Mouse (Mus musculus): ENCODE measurements around the gene BC107364. TPM values are rescaled to one million over a fixed set of nuclear protein-coding genes. Genes with fewer than 3 reads are reported as not detected.
"Not testable (repeated sequence)": the region's sequence is repeated elsewhere in the genome, so short reads cannot be mapped to it uniquely, and the experiment has no call there.

The BC107364 gene
- polyA plus RNA-seq, 1 experiment from 2014 or later: not detected

GRCm38 (mm10) chr3:96479249-96479648, 27.1 kb upstream of the BC107364 start:
- no peak overlapping the region for H3K9ac ChIP-seq (replicated peaks; ENCODE audit: low read depth, low read length)
- no peaks in the 10 kb centered on the region for H3K9me3 ChIP-seq (ENCODE audit: control insufficient read depth, low read length)
- ATAC-seq: no peak
- H3K4me3 ChIP-seq (replicated peaks; ENCODE audit: low read length): no peak overlapping the region
- peaks cover 24% of the 10 kb centered on the region for H3K27me3 ChIP-seq (replicated peaks; ENCODE audit: control insufficient read depth, insufficient read depth, low read length)
- no peaks in the 10 kb centered on the region for H3K36me3 ChIP-seq (ENCODE audit: control insufficient read depth, insufficient read depth)
- WGBS: 32% methylated on average over 3 of the region's 3 CpGs
- H3K4me1 ChIP-seq (replicated peaks; ENCODE audit: control insufficient read depth, insufficient read depth, low read length): peaks cover 7% of the 10 kb centered on the region
- no peak overlapping the region for H3K4me2 ChIP-seq (ENCODE audit: low read length)
- H3K27ac ChIP-seq (ENCODE audit: low read length): no peak overlapping the region

GRCm38 (mm10) chr3:96477558-96477957, 25.5 kb upstream of the BC107364 start:
- no peak overlapping the region for H3K4me2 ChIP-seq (ENCODE audit: low read length)
- no peaks in the 10 kb centered on the region for H3K36me3 ChIP-seq (ENCODE audit: control insufficient read depth, insufficient read depth)
- H3K9me3 ChIP-seq (ENCODE audit: control insufficient read depth, low read length): no peaks in the 10 kb centered on the region
- H3K4me1 ChIP-seq (replicated peaks; ENCODE audit: control insufficient read depth, insufficient read depth, low read length): peaks cover 7% of the 10 kb centered on the region
- ATAC-seq: no peak
- H3K4me3 ChIP-seq (replicated peaks; ENCODE audit: low read length): no peak overlapping the region
- H3K9ac ChIP-seq (replicated peaks; ENCODE audit: low read depth, low read length): no peak overlapping the region
- WGBS: 66% methylated on average over 6 of the region's 6 CpGs
- H3K27me3 ChIP-seq (replicated peaks; ENCODE audit: control insufficient read depth, insufficient read depth, low read length): peaks cover 38% of the 10 kb centered on the region
- no peak overlapping the region for H3K27ac ChIP-seq (ENCODE audit: low read length)

GRCm38 (mm10) chr3:96477084-96477483, 25.0 kb upstream of the BC107364 start:
- H3K27ac ChIP-seq (ENCODE audit: low read length): no peak overlapping the region
- H3K27me3 ChIP-seq (replicated peaks; ENCODE audit: control insufficient read depth, insufficient read depth, low read length): peaks cover 42% of the 10 kb centered on the region
- ATAC-seq: no peak
- H3K9me3 ChIP-seq (ENCODE audit: control insufficient read depth, low read length): no peaks in the 10 kb centered on the region
- H3K4me1 ChIP-seq (replicated peaks; ENCODE audit: control insufficient read depth, insufficient read depth, low read length): peaks cover 7% of the 10 kb centered on the region
- H3K4me3 ChIP-seq (replicated peaks; ENCODE audit: low read length): no peak overlapping the region
- WGBS: 53% methylated on average over 3 of the region's 3 CpGs
- no peak overlapping the region for H3K4me2 ChIP-seq (ENCODE audit: low read length)
- no peak overlapping the region for H3K9ac ChIP-seq (replicated peaks; ENCODE audit: low read depth, low read length)
- H3K36me3 ChIP-seq (ENCODE audit: control insufficient read depth, insufficient read depth): no peaks in the 10 kb centered on the region

GRCm38 (mm10) chr3:96474909-96475655, 23.0 kb upstream of the BC107364 start:
- Histone ChIP-seq H3K9me3 (ENCODE audit: control insufficient read depth, low read length) (no peaks in the 10 kb centered on the region), H3K4me3 (replicated peaks; ENCODE audit: low read length) (peak overlapping the region; percentile 36), H3K4me1 (replicated peaks; ENCODE audit: control insufficient read depth, insufficient read depth, low read length) (peaks cover 7% of the 10 kb centered on the region), H3K27ac (ENCODE audit: low read length) (no peak overlapping the region), H3K4me2 (ENCODE audit: low read length) (peak overlapping the region; percentile 52), H3K36me3 (ENCODE audit: control insufficient read depth, insufficient read depth) (no peaks in the 10 kb centered on the region), H3K9ac (replicated peaks; ENCODE audit: low read depth, low read length) (peak overlapping the region; percentile 39; the same call in 1 of the 2 replicates), H3K27me3 (replicated peaks; ENCODE audit: control insufficient read depth, insufficient read depth, low read length) (peaks cover 45% of the 10 kb centered on the region)
- ATAC-seq: no peak
- 2% methylated on average over 44 of the region's 44 CpGs for WGBS

- H3K27ac ChIP-seq (ENCODE audit: low read length); ATAC-seq; H3K4me3 ChIP-seq (replicated peaks; ENCODE audit: low read length); H3K36me3 ChIP-seq (ENCODE audit: control insufficient read depth, insufficient read depth); H3K9me3 ChIP-seq (ENCODE audit: control insufficient read depth, low read length); H3K4me1 ChIP-seq (replicated peaks; ENCODE audit: control insufficient read depth, insufficient read depth, low read length); H3K9ac ChIP-seq (replicated peaks; ENCODE audit: low read depth, low read length); H3K4me2 ChIP-seq (ENCODE audit: low read length): not testable (repeated sequence)
- 81% methylated on average over 3 of the region's 3 CpGs for WGBS
- H3K27me3 ChIP-seq (replicated peaks; ENCODE audit: control insufficient read depth, insufficient read depth, low read length): peaks cover 45% of the 10 kb centered on the region
Measured at GRCm38 (mm10) chr3:96473556-96473955, 21.4 kb upstream of the BC107364 start.

- H3K9ac ChIP-seq (replicated peaks; ENCODE audit: low read depth, low read length): no peak overlapping the region
- no peak overlapping the region for H3K27ac ChIP-seq (ENCODE audit: low read length)
- no peaks in the 10 kb centered on the region for H3K9me3 ChIP-seq (ENCODE audit: control insufficient read depth, low read length)
- ATAC-seq: no peak
- 92% methylated on average over 5 of the region's 5 CpGs for WGBS
- peaks cover 7% of the 10 kb centered on the region for H3K4me1 ChIP-seq (replicated peaks; ENCODE audit: control insufficient read depth, insufficient read depth, low read length)
- no peaks in the 10 kb centered on the region for H3K36me3 ChIP-seq (ENCODE audit: control insufficient read depth, insufficient read depth)
- no peak overlapping the region for H3K4me3 ChIP-seq (replicated peaks; ENCODE audit: low read length)
- no peak overlapping the region for H3K4me2 ChIP-seq (ENCODE audit: low read length)
- H3K27me3 ChIP-seq (replicated peaks; ENCODE audit: control insufficient read depth, insufficient read depth, low read length): peaks cover 39% of the 10 kb centered on the region
Measured at GRCm38 (mm10) chr3:96472066-96472465, 20.0 kb upstream of the BC107364 start.

GRCm38 (mm10) chr3:96469626-96470025, 17.5 kb upstream of the BC107364 start:
- no peak for ATAC-seq
- WGBS: 84% methylated on average over 3 of the region's 3 CpGs

GRCm38 (mm10) chr3:96468335-96468734, 16.2 kb upstream of the BC107364 start:
- not testable (repeated sequence) for H3K4me1 ChIP-seq (replicated peaks; ENCODE audit: control insufficient read depth, insufficient read depth, low read length)
- WGBS: 96% methylated on average over 3 of the region's 3 CpGs

More at GRCm38 (mm10) chr3:96469626-96470025, 17.5 kb upstream of the BC107364 start:
- H3K27ac ChIP-seq (ENCODE audit: low read length): no peak overlapping the region
- H3K9me3 ChIP-seq (ENCODE audit: control insufficient read depth, low read length): no peaks in the 10 kb centered on the region
- H3K9ac ChIP-seq (replicated peaks; ENCODE audit: low read depth, low read length): no peak overlapping the region
- H3K36me3 ChIP-seq (ENCODE audit: control insufficient read depth, insufficient read depth): no peaks in the 10 kb centered on the region
- H3K4me2 ChIP-seq (ENCODE audit: low read length): no peak overlapping the region
- no peak overlapping the region for H3K4me3 ChIP-seq (replicated peaks; ENCODE audit: low read length)
- peaks cover under 1% of the 10 kb centered on the region for H3K4me1 ChIP-seq (replicated peaks; ENCODE audit: control insufficient read depth, insufficient read depth, low read length)
- H3K27me3 ChIP-seq (replicated peaks; ENCODE audit: control insufficient read depth, insufficient read depth, low read length): peaks cover 29% of the 10 kb centered on the region

GRCm38 (mm10) chr3:96467641-96468040, 15.5 kb upstream of the BC107364 start:
- Histone ChIP-seq H3K27me3 (replicated peaks; ENCODE audit: control insufficient read depth, insufficient read depth, low read length) (peaks cover 20% of the 10 kb centered on the region), H3K27ac (ENCODE audit: low read length) (no peak overlapping the region), H3K4me3 (replicated peaks; ENCODE audit: low read length) (no peak overlapping the region), H3K9me3 (ENCODE audit: control insufficient read depth, low read length) (no peaks in the 10 kb centered on the region), H3K4me1 (replicated peaks; ENCODE audit: control insufficient read depth, insufficient read depth, low read length) (no peaks in the 10 kb centered on the region), H3K4me2 (ENCODE audit: low read length) (no peak overlapping the region), H3K9ac (replicated peaks; ENCODE audit: low read depth, low read length) (no peak overlapping the region), H3K36me3 (ENCODE audit: control insufficient read depth, insufficient read depth) (no peaks in the 10 kb centered on the region)
- no peak for ATAC-seq
- 90% methylated on average over 8 of the region's 8 CpGs for WGBS

More at GRCm38 (mm10) chr3:96468335-96468734, 16.2 kb upstream of the BC107364 start:
- not testable (repeated sequence) for ATAC-seq; H3K27ac ChIP-seq (ENCODE audit: low read length); H3K9ac ChIP-seq (replicated peaks; ENCODE audit: low read depth, low read length); H3K4me3 ChIP-seq (replicated peaks; ENCODE audit: low read length); H3K4me2 ChIP-seq (ENCODE audit: low read length); H3K9me3 ChIP-seq (ENCODE audit: control insufficient read depth, low read length); H3K36me3 ChIP-seq (ENCODE audit: control insufficient read depth, insufficient read depth)
- H3K27me3 ChIP-seq (replicated peaks; ENCODE audit: control insufficient read depth, insufficient read depth, low read length): peaks cover 26% of the 10 kb centered on the region

Data from forebrain, embryonic 16.5 days (tissue).